Mouse (Mus musculus) cortical plate, adult 2 months (tissue): ENCODE data around the gene Rad9a. TPM values are rescaled to one million over a fixed set of nuclear protein-coding genes. Genes with fewer than 3 reads are reported as not detected.
"Not testable (repeated sequence)": the region's sequence is repeated elsewhere in the genome, so short reads cannot be mapped to it uniquely, and the experiment has no call there.

Source experiments
- H3K27ac ChIP-seq: fragments of 200-500 bp; 2 replicates; pipeline ENCODE4 v1.5.1; 2012; ENCODE audit warnings: low read length, control low read depth, inconsistent platforms; ENCODE audit not compliant: insufficient read depth
- H3K4me1 ChIP-seq: fragments of 200-500 bp; 2 replicates; pipeline ENCODE4 v1.6.1; 2011; ENCODE audit warnings: low read length; ENCODE audit not compliant: control insufficient read depth, insufficient read depth
- H3K4me3 ChIP-seq: fragments of 200-500 bp; 2 replicates; pipeline ENCODE4 v1.5.1; 2011; ENCODE audit warnings: mild to moderate bottlenecking, low read length, control low read depth; ENCODE audit not compliant: insufficient read depth
- CTCF ChIP-seq: fragments of 200-500 bp; IDR thresholded peaks from 2 replicates; pipeline ENCODE4 v1.5.1; 2011; ENCODE audit warnings: mild to moderate bottlenecking, control low read depth, low read length; ENCODE audit not compliant: insufficient read depth; ENCODE audit errors: extremely low read depth
- POLR2A ChIP-seq: fragments of 200-500 bp; IDR thresholded peaks from 2 replicates; pipeline ENCODE4 v1.6.1; 2011; ENCODE audit warnings: mild to moderate bottlenecking, low read length, control low read depth; ENCODE audit not compliant: insufficient read depth; ENCODE audit errors: extremely low read depth
- polyA plus RNA-seq: library from polyadenylated mRNA; depleted of rRNA; stranded (reverse); fragments of >200 nt; gene quantifications from 2 replicates; pipeline ENCODE4 v1.2.3, GENCODE M21; 2012; rRNA removed

Gene Rad9a
- 17.3 and 18.4 TPM in 2 replicates for polyA plus RNA-seq

GRCm38 (mm10) chr19:4201291-4201909 lies at the start of gene Rad9a:
Gene Rad9a, minus strand, starts transcription at chr19:4201662.
- TF ChIP-seq CTCF (no peak), POLR2A (peak; percentile 84)
- peak within 1 kb of the TSS; percentile 68 for H3K4me3 ChIP-seq
- H3K4me1 ChIP-seq = peaks cover 4% of the 10 kb centered on the region
- H3K27ac ChIP-seq = peak within 1 kb of the TSS; percentile 58; the same call in 1 of the 2 replicates

GRCm38 (mm10) chr19:4248683-4249082 lies 47.2 kb upstream of the Rad9a start:
- not testable (repeated sequence) for H3K4me1 ChIP-seq, H3K4me3 ChIP-seq, H3K27ac ChIP-seq

- Histone ChIP-seq H3K4me3 (no peak overlapping the region), H3K4me1 (no peaks in the 10 kb centered on the region), H3K27ac (no peak overlapping the region)
- TF ChIP-seq POLR2A (no peak), CTCF (no peak)
These were observed 45.5 kb upstream of the Rad9a start for GRCm38 (mm10) chr19:4247010-4247409.

- Histone ChIP-seq H3K4me3 (no peak overlapping the region), H3K4me1 (no peaks in the 10 kb centered on the region), H3K27ac (no peak overlapping the region)
- TF ChIP-seq CTCF (no peak), POLR2A (no peak)
These were observed 43.3 kb upstream of the Rad9a start for GRCm38 (mm10) chr19:4244775-4245174.

- Histone ChIP-seq H3K27ac (no peak overlapping the region), H3K4me3 (no peak overlapping the region), H3K4me1 (no peaks in the 10 kb centered on the region)
- TF ChIP-seq CTCF (no peak), POLR2A (no peak)
These were observed 41.0 kb upstream of the Rad9a start for GRCm38 (mm10) chr19:4242416-4242815.

GRCm38 (mm10) chr19:4240247-4240668 lies 38.8 kb upstream of the Rad9a start:
- Histone ChIP-seq H3K27ac (no peak overlapping the region), H3K4me1 (no peaks in the 10 kb centered on the region), H3K4me3 (no peak overlapping the region)
- TF ChIP-seq CTCF (no peak), POLR2A (no peak)

GRCm38 (mm10) chr19:4234548-4234947 lies 33.1 kb upstream of the Rad9a start:
- Histone ChIP-seq H3K27ac (no peak overlapping the region), H3K4me3 (no peak overlapping the region), H3K4me1 (peaks cover 5% of the 10 kb centered on the region)
- TF ChIP-seq POLR2A = no peak

GRCm38 (mm10) chr19:4232651-4233050 lies 31.2 kb upstream of the Rad9a start:
- Histone ChIP-seq H3K27ac (no peak overlapping the region), H3K4me1 (peaks cover 5% of the 10 kb centered on the region), H3K4me3 (peak overlapping the region; percentile 45; the same call in 1 of the 2 replicates)
- TF ChIP-seq POLR2A (no peak), CTCF (no peak)

GRCm38 (mm10) chr19:4232186-4232572 lies 30.7 kb upstream of the Rad9a start:
- Histone ChIP-seq H3K27ac (peak overlapping the region; percentile 88), H3K4me1 (peaks cover 5% of the 10 kb centered on the region), H3K4me3 (peak overlapping the region; percentile 45)
- TF ChIP-seq POLR2A = no peak
- TF ChIP-seq CTCF = no peak

- peak within 1 kb of the TSS; percentile 45 for H3K4me3 ChIP-seq
- peak within 1 kb of the TSS; percentile 88 for H3K27ac ChIP-seq
- TF ChIP-seq CTCF = no peak
- peak; percentile 94 for TF ChIP-seq POLR2A
- H3K4me1 ChIP-seq = peaks cover 5% of the 10 kb centered on the region
These were observed 30.1 kb upstream of the Rad9a start, which contains the start of gene Pold4 for GRCm38 (mm10) chr19:4231253-4232185. Gene Pold4, plus strand, starts transcription at chr19:4231899.
